Mouse (Mus musculus) lung, postnatal 0 days (tissue): ENCODE measurements around the gene Dus1l.

Source experiments
- CTCF ChIP-seq: IDR thresholded peaks from 2 replicates; pipeline ENCODE4 v1.5.1; 2016; ENCODE audit warnings: antibody characterized with exemption, mild to moderate bottlenecking
- EP300 ChIP-seq: IDR thresholded peaks from 2 replicates; pipeline ENCODE4 v1.6.1; 2016; ENCODE audit warnings: antibody characterized with exemption, mild to moderate bottlenecking, control low read depth

DNA sequence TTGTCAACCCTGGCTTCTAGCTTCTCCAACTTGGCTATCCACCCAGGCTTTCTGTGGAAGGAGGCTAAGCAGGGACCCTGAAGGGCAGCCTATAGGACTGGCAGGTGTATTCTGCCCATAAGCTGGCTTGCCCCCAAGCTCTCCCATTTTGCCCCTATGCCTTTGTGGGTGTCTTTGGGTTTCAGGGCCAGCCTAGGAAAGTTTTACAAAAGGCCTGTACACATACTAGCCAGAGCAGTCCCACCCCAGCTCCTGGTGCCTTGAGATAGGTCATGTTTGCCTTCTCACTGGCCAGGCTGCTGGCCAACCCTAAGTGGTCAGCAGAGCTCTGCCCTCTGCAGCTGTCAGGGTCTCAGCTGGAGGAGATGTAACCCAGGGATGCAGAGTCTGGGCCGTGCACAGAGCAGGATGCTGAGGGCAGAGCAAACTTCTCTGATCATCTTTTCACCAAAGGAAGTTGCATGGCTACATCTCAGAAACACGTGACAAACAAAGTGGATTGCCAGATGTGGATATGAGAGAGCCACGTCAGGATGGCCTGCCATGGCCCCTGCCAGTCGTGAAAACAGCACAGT lies 29.2 kb upstream of the Dus1l start:
- no peak for TF ChIP-seq CTCF
- no peak for TF ChIP-seq EP300
